Mouse (Mus musculus) lung, adult 2 months (tissue): ENCODE results near the gene Mdm2. TPM values are rescaled to one million over a fixed set of nuclear protein-coding genes. Genes with fewer than 3 reads are reported as not detected.

Experiments used
- DNase-seq: peaks from one replicate; pipeline ENCODE4 v3.0.0; 2022
- H3K4me1 ChIP-seq: fragments of 200-500 bp; 2 replicates; pipeline ENCODE4 v1.6.1; 2011; ENCODE audit warnings: low read length; ENCODE audit not compliant: control insufficient read depth, insufficient read depth
- H3K4me3 ChIP-seq: fragments of 200-500 bp; replicated peaks from 2 replicates; pipeline ENCODE3; 2011; ENCODE audit warnings: low read depth, mild to moderate bottlenecking, control low read depth, low read length; ENCODE audit errors: extremely low read depth
- CTCF ChIP-seq: fragments of 200-500 bp; IDR thresholded peaks from 2 replicates; pipeline ENCODE4 v1.5.1; 2011; ENCODE audit warnings: mild to moderate bottlenecking, low read length, control low read depth; ENCODE audit not compliant: insufficient read depth
- POLR2A ChIP-seq: fragments of 200-500 bp; IDR thresholded peaks from 2 replicates; pipeline ENCODE4 v1.6.1; 2011; ENCODE audit warnings: low read depth, mild to moderate bottlenecking, control low read depth, low read length, borderline replicate concordance; ENCODE audit errors: extremely low read depth
- WGBS: fragments of 180-500 bp; shearing (Covaris S2); methylation state at CpG from one replicate; pipeline ENCODE4 v1.1.7; 2018; 5-methylcytosine and 5-hydroxymethylcytosine counted together
- polyA plus RNA-seq: library from polyadenylated mRNA; depleted of rRNA; stranded (reverse); fragments of >200 nt; gene quantifications from 2 replicates; pipeline ENCODE4 v1.2.3, GENCODE M21; 2012

Mdm2 gene
- polyA plus RNA-seq, 1 experiment: 39.7 TPM

DNA sequence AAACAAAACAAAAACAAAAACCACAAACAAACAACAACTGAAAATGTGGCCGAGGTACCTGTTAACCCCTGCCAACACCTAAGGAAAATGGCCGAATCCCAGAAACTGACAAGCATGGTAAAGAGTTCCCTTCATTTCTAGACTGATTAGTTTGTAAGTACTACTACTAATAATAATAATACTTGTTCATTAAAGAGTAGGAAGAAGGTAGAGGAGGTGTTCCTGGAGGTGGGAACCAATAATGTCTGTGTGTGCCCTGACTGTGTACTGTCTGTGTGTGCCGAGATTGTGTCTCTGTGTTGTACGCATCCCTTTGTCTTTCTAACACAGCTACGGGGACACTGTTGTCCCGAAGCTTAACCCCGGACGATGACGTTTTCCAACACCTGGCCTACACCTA is 39.3 kb downstream of the Mdm2 start:
- TF ChIP-seq CTCF: no peak
- TF ChIP-seq POLR2A: no peak

DNA sequence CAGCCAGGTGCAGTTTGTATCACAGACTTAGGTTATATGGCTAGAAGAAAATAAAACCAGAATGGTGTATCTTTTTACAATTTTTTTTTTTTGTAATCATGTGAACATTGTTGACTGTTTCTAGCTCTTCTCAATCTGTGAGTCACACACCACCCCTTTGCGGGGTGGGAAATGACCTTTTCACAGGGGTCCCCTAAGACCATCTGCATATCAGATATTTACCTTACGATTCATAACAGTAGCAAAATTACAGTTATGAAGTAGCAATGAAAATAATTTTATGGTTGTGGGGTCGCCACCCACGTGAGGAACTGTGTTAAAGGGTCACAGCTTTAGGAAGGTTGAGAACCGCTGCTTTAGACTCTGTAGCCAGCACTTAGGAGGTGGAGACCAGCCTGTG is 39.8 kb downstream of the Mdm2 start:
- WGBS: 85% methylated on average over 5 of the region's 5 CpGs
- TF ChIP-seq POLR2A: no peak
- no peak for TF ChIP-seq CTCF
- DNase-seq: no peak
- Histone ChIP-seq H3K4me1 (no peaks in the 10 kb centered on the region; the same call in 1 of the 2 replicates), H3K4me3 (no peak overlapping the region)

More for the DNA sequence above, 39.3 kb downstream of the Mdm2 start:
- no peak for DNase-seq
- no peaks in the 10 kb centered on the region; the same call in 1 of the 2 replicates for H3K4me1 ChIP-seq
- WGBS: 86% methylated on average over 9 of the region's 9 CpGs
- H3K4me3 ChIP-seq: no peak overlapping the region

DNA sequence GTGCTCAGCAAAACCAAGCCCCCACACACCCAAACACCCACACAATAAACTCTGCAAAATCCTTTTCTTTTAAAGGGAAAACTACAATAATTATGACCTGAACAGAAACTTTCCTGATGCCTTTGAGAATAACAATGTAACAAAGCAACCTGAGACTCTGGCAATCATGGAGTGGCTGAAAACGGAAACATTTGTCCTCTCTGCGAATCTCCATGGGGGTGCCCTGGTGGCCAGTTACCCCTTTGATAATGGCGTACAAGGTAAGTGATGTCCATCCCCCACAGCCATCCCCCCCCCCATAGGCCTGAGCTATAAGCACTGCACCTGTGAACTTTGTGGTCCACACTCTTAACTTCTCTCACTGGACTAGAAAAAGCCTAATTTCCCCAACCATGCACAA is 40.5 kb downstream of the Mdm2 start:
- 86% methylated on average over 3 of the region's 3 CpGs for WGBS

DNA sequence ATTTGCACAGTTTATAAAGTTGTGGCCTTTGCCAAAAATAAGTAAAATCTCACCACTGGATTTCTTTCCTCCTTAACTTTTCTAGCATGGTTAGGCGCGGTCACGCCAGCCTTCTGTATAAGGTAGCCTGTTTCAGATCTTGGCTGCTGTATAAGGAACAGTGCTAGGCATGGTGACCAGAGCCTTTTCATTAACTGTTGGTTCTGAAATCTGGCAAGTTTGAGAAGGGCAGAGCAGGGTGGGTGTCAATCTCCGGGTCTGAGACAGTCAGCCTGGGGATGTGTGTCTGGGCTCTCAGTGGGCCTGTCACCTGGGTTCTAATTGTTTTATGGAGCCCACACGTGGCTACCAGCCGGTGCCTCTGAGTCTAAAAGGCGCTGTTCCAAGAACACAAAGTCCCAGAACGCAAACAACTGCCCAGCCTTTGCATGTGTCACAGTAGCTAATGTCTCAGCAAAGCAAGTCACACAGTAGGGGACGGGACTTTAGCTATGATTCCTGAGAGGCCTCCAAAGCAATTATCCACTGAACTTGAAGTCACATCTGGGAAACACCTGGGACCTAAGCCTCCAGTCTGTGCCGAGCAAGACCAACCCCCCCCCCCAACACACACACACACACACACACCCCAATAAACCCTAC is 41.0 kb downstream of the Mdm2 start:
- DNase-seq: no peak
- WGBS: 68% methylated on average over 10 of the region's 10 CpGs
- H3K4me3 ChIP-seq: no peak overlapping the region
- no peaks in the 10 kb centered on the region for H3K4me1 ChIP-seq
- no peak for TF ChIP-seq CTCF
- TF ChIP-seq POLR2A: no peak

More for the DNA sequence above, 40.5 kb downstream of the Mdm2 start:
- no peak for DNase-seq
- no peaks in the 10 kb centered on the region for H3K4me1 ChIP-seq
- no peak for TF ChIP-seq POLR2A
- no peak for TF ChIP-seq CTCF
- no peak overlapping the region for H3K4me3 ChIP-seq

- TF ChIP-seq POLR2A (no peak), CTCF (no peak)
- WGBS: 84% methylated on average over 10 of the region's 10 CpGs
- no peaks in the 10 kb centered on the region for H3K4me1 ChIP-seq
Measured at GRCm38 (mm10) chr10:117668546-117669300, 41.8 kb downstream of the Mdm2 start.

DNA sequence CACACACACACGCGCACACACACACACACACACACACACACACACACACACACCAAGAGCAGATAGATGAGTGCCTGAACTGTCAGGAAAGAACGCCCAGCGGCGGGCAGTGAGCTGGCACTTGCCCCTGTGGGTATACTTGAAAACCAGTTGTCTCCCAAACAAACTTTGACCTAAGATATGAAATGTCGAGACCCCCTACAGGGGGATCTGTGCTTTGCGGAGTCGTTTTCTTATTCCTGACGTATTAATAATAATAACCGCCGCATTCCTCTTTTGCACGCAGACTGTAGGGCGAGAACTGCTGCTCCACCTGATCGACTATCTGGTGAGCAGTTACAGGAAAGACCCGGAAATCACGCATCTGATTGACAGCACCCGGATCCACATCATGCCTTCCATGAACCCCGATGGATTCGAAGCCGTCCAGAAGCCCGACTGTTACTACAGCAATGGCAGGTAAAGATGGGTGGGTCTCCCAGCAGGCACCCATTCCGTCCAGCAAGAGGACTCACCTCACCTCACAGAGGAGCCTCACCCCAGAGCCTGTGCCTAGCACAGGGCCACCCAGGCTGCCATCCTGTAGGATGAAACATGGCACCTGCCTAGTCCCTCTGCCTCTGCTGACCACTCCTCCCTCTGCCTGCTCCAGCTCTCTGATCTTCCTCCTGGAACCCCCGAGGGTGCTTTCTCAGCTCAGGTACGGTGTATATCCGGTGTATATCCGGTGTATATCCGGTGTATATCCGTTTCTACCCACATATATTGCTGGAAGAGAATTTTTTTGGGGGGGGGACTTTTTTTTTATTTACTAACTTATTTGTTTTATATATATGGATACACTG is 42.7 kb downstream of the Mdm2 start:
- TF ChIP-seq CTCF (no peak), POLR2A (no peak)
- WGBS: 92% methylated on average over 28 of the region's 28 CpGs
- H3K4me1 ChIP-seq: peaks cover 2% of the 10 kb centered on the region; the same call in 1 of the 2 replicates
- no peak for DNase-seq
- H3K4me3 ChIP-seq: no peak overlapping the region

More at GRCm38 (mm10) chr10:117668546-117669300, 41.8 kb downstream of the Mdm2 start:
- no peak for DNase-seq
- no peak overlapping the region for H3K4me3 ChIP-seq

GRCm38 (mm10) chr10:117666947-117667630 is 43.5 kb downstream of the Mdm2 start:
- peaks cover 2% of the 10 kb centered on the region; the same call in 1 of the 2 replicates for H3K4me1 ChIP-seq
- no peak overlapping the region for H3K4me3 ChIP-seq
- 89% methylated on average over 9 of the region's 9 CpGs for WGBS
- TF ChIP-seq POLR2A (no peak), CTCF (no peak)
- DNase-seq: no peak

DNA sequence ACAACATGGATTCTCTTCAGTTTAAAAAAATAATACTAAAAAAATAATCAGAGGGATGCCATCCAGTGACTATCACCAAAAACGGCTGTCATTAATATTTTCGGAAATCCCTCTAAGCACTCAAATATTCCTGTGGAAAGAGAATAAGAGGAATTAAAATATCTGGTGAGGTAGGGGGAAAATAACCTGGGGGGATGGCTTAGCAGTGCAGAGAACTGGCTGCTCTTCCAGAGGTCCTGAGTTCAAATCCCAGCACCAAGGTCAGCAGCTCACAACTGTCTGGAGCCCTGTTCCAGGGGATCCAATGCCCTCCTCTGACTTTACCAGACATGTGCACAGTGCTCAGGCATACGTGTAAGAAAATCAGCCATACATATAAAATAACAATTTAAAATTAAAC is 44.2 kb downstream of the Mdm2 start:
- Histone ChIP-seq H3K4me1 (peaks cover 2% of the 10 kb centered on the region; the same call in 1 of the 2 replicates), H3K4me3 (no peak overlapping the region)
- 87% methylated on average over 3 of the region's 3 CpGs for WGBS
- no peak for TF ChIP-seq CTCF
- TF ChIP-seq POLR2A: no peak
- DNase-seq: no peak

- DNase-seq: no peak
- 68% methylated on average over 9 of the region's 9 CpGs for WGBS
- TF ChIP-seq POLR2A: no peak
- no peak for TF ChIP-seq CTCF
- no peak overlapping the region for H3K4me3 ChIP-seq
- H3K4me1 ChIP-seq: peaks cover 2% of the 10 kb centered on the region; the same call in 1 of the 2 replicates
Measured at GRCm38 (mm10) chr10:117665376-117666275, 44.9 kb downstream of the Mdm2 start.
